In genomic region chr1:156290016-156290415, GRCm38 (mm10) we compare ENCODE assay signal across 20 mouse cellular contexts. TPM values are rescaled to one million over a fixed set of nuclear protein-coding genes. Genes with fewer than 3 reads are reported as not detected.
"Had no signal": no experiment of that assay in that cellular context is flagged by ENCODE, and none has a peak within 500 bp of the region (broad histone marks: within the 10 kb centered on the region; RNA-seq: fewer than 3 reads in every experiment).

No protein-coding gene starts in this region.

- H3K9ac ChIP-seq: neural tube, embryonic 13.5 days; neural tube, embryonic 15.5 days; stomach, embryonic 15.5 days had no signal

- H3K27me3 ChIP-seq: neural tube, embryonic 13.5 days; neural tube, embryonic 15.5 days; stomach, embryonic 15.5 days had no signal

- H3K9me3 ChIP-seq: neural tube, embryonic 13.5 days; neural tube, embryonic 15.5 days; stomach, embryonic 15.5 days had no signal

- H3K4me3 ChIP-seq: neural tube, embryonic 13.5 days; neural tube, embryonic 15.5 days; stomach, embryonic 15.5 days had no signal

- H3K4me2 ChIP-seq: neural tube, embryonic 13.5 days; neural tube, embryonic 15.5 days; stomach, embryonic 15.5 days had no signal

- H3K4me1 ChIP-seq: neural tube, embryonic 13.5 days; neural tube, embryonic 15.5 days; stomach, embryonic 15.5 days had no signal

- DNase-seq: retina, postnatal 1 day; right cerebral cortex, adult 18-20 months; right cerebral cortex, postnatal 14 days; right cerebral cortex, postnatal 25 days; right cerebral cortex, postnatal 4 days; spleen, adult 18-20 months; thymus, adult 18-20 months; thymus, adult 2 months; thymus, postnatal 14 days; thymus, postnatal 25 days; thymus, postnatal 36 days; thymus, postnatal 4 days had no signal

- H3K27ac ChIP-seq: neural tube, embryonic 13.5 days; neural tube, embryonic 15.5 days; stomach, embryonic 15.5 days; stomach, postnatal 0 days had no signal

- H3K36me3 ChIP-seq: neural tube, embryonic 13.5 days; neural tube, embryonic 15.5 days; stomach, embryonic 15.5 days had no signal

RNA-seq across cellular contexts. Expression of gene Tdrd5, which starts 13.4 kb away (rescaled TPM):
- polyA plus RNA-seq: small intestine, adult 2 months; spleen, adult 2 months had no signal

RNA-seq across cellular contexts. Expression of gene Nphs2, which starts 20.5 kb away (rescaled TPM):
- polyA plus RNA-seq: small intestine, adult 2 months; spleen, adult 2 months; stomach, embryonic 14.5 days; stomach, embryonic 16.5 days; stomach, postnatal 0 days had no signal
